Mouse (Mus musculus) splenic B cell, adult 2 months (primary cell): ENCODE measurements at regions not wholly inside any gene's neighbourhood (a gene's known extent, or its start where the extent isn't known, plus 50 kb on each side); places are given as distances from the start of the nearest gene placed in this dataset.

Experiments used
- DNase-seq: peaks from one replicate; pipeline ENCODE4 v3.0.0-alpha.2; 2011; ENCODE audit warnings: low read depth, low spot score
- H3K27me3 ChIP-seq: 2 replicates; pipeline ENCODE4 v1.6.1; 2012; ENCODE audit warnings: mild to moderate bottlenecking, low read length, moderate library complexity, mixed read lengths; ENCODE audit not compliant: control insufficient read depth, poor library complexity, insufficient read depth, severe bottlenecking
- H3K36me3 ChIP-seq: 2 replicates; pipeline ENCODE4 v1.6.1; 2012; ENCODE audit warnings: mild to moderate bottlenecking, low read length, moderate library complexity, mixed read lengths; ENCODE audit not compliant: control insufficient read depth, poor library complexity, insufficient read depth, severe bottlenecking

GRCm38 (mm10) chr5:111506821-111507220 is 89.7 kb downstream of the Mn1 start:
- H3K36me3 ChIP-seq, result no peaks in the 10 kb centered on the region
- no peaks in the 10 kb centered on the region for H3K27me3 ChIP-seq
- no peak for DNase-seq

- no peak for DNase-seq
- Histone ChIP-seq H3K27me3 (no peaks in the 10 kb centered on the region), H3K36me3 (no peaks in the 10 kb centered on the region)
Measured at GRCm38 (mm10) chr5:111507332-111507731, 90.2 kb downstream of the Mn1 start.

GRCm38 (mm10) chr5:111509014-111509561 is 91.9 kb downstream of the Mn1 start:
- DNase-seq, result peak; percentile 87
- Histone ChIP-seq H3K27me3 (no peaks in the 10 kb centered on the region), H3K36me3 (no peaks in the 10 kb centered on the region)

- no peaks in the 10 kb centered on the region for H3K36me3 ChIP-seq
- no peaks in the 10 kb centered on the region for H3K27me3 ChIP-seq
- peak; percentile 64 for DNase-seq
Measured at GRCm38 (mm10) chr5:111509575-111510057, 92.5 kb downstream of the Mn1 start.

- no peaks in the 10 kb centered on the region for H3K36me3 ChIP-seq
- DNase-seq, result peak; percentile 12
- no peaks in the 10 kb centered on the region for H3K27me3 ChIP-seq
Measured at GRCm38 (mm10) chr5:111510183-111510878, 93.2 kb downstream of the Mn1 start.

- DNase-seq, result peak; percentile 24
- H3K36me3 ChIP-seq, result no peaks in the 10 kb centered on the region
- no peaks in the 10 kb centered on the region for H3K27me3 ChIP-seq
Measured at GRCm38 (mm10) chr5:111510879-111511231, 93.7 kb downstream of the Mn1 start.

- H3K36me3 ChIP-seq, result no peaks in the 10 kb centered on the region
- DNase-seq, result no peak
- H3K27me3 ChIP-seq, result no peaks in the 10 kb centered on the region
Measured at GRCm38 (mm10) chr5:111511982-111512381, 94.8 kb downstream of the Mn1 start.

GRCm38 (mm10) chr5:111513976-111514375 is 96.8 kb downstream of the Mn1 start:
- no peak for DNase-seq
- Histone ChIP-seq H3K27me3 (no peaks in the 10 kb centered on the region), H3K36me3 (no peaks in the 10 kb centered on the region)

- H3K27me3 ChIP-seq, result no peaks in the 10 kb centered on the region
- no peaks in the 10 kb centered on the region for H3K36me3 ChIP-seq
- DNase-seq, result no peak
Measured at GRCm38 (mm10) chr5:111519059-111519458, 101.9 kb downstream of the Mn1 start.

GRCm38 (mm10) chr5:111519500-111520041 is 102.4 kb downstream of the Mn1 start:
- H3K27me3 ChIP-seq, result no peaks in the 10 kb centered on the region
- no peaks in the 10 kb centered on the region for H3K36me3 ChIP-seq
- DNase-seq, result peak; percentile 69

- no peak for DNase-seq
- H3K36me3 ChIP-seq, result no peaks in the 10 kb centered on the region
- no peaks in the 10 kb centered on the region for H3K27me3 ChIP-seq
Measured at GRCm38 (mm10) chr5:111521866-111522265, 104.7 kb downstream of the Mn1 start.

GRCm38 (mm10) chr5:111522586-111522985 is 105.4 kb downstream of the Mn1 start:
- no peaks in the 10 kb centered on the region for H3K27me3 ChIP-seq
- no peaks in the 10 kb centered on the region for H3K36me3 ChIP-seq
- DNase-seq, result no peak

- DNase-seq, result no peak
- Histone ChIP-seq H3K36me3 (no peaks in the 10 kb centered on the region), H3K27me3 (no peaks in the 10 kb centered on the region)
Measured at GRCm38 (mm10) chr5:111527741-111528140, 110.6 kb downstream of the Mn1 start.

GRCm38 (mm10) chr5:111529096-111529495 is 111.9 kb downstream of the Mn1 start:
- Histone ChIP-seq H3K27me3 (no peaks in the 10 kb centered on the region), H3K36me3 (no peaks in the 10 kb centered on the region)
- no peak for DNase-seq

- DNase-seq, result no peak
- H3K27me3 ChIP-seq, result no peaks in the 10 kb centered on the region
- no peaks in the 10 kb centered on the region for H3K36me3 ChIP-seq
Measured at GRCm38 (mm10) chr5:111530628-111531524, 113.7 kb downstream of the Mn1 start.
